Mouse (Mus musculus) gastrocnemius, postnatal 4 days (tissue): ENCODE measurements around the gene Zfp933. TPM values are rescaled to one million over a fixed set of nuclear protein-coding genes. Genes with fewer than 3 reads are reported as not detected.
"Not testable (repeated sequence)": the region's sequence is repeated elsewhere in the genome, so short reads cannot be mapped to it uniquely, and the experiment has no call there.

Experiments used
- DNase-seq, 2 experiments: peaks; one replicate each; pipeline ENCODE4 v3.0.0; 2021 to 2022; ENCODE audit warnings: low spot score in 2 of 2, mixed read lengths in 2 of 2
- long read RNA-seq, 2 experiments: library from polyadenylated mRNA; stranded (forward); transcript quantifications; one replicate each; pipeline ENCODE4 v2.0.0; 2021
- total RNA-seq, 2 experiments: library from RNA; stranded (reverse); gene quantifications; 2 replicates each; pipeline ENCODE4 v1.2.3; 2021

The Zfp933 gene
- total RNA-seq: 1 to 10 TPM; 9.0 to 9.7 TPM
- long read RNA-seq, experiment 1, full-length matches to known transcripts: 2 of 3 reads
- long read RNA-seq, experiment 1, partial matches to known transcripts: 0 of 3 reads
- long read RNA-seq, experiment 1, other reads (novel, unspliced or antisense): 1 of 3 reads
- long read RNA-seq, experiment 2: 0 reads

GRCm38 (mm10) chr4:147847614-147848583 lies at the start of gene Zfp933:
Gene Zfp933, minus strand, starts transcription at chr4:147848366.
- DNase-seq: peak in 1 of 2 experiments; percentile 41

GRCm38 (mm10) chr4:147897348-147897747 lies 49.2 kb upstream of the Zfp933 start:
- DNase-seq: no peak

GRCm38 (mm10) chr4:147896411-147896810 lies 48.2 kb upstream of the Zfp933 start:
- no peak for DNase-seq

DNA sequence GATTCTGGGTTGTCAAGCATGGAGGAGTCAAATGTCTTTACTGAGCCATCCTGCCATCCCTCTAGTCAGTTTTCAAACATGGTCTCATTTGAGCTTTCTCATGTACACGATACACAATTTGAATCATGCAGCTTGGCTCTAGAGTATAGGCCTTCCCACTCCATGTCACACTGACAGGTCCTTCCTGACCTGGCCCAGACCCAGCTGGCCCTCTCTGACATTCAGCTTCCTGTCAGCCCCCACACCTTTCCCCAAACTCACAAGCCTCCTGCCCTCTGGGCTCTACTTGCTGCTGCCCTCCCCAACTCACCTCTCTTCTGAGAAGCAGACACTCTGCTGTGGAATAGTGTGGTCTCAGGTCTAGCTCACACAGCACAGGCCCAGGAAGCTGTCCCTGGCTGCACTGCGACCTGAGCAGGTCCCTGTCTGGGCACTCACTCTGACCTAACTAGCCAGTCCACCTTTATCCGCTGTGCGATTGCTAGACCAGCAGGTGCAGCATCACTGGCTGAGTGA lies 47.7 kb upstream of the Zfp933 start:
- DNase-seq: no peak

- DNase-seq: no peak
Measured at GRCm38 (mm10) chr4:147890341-147890740, 42.2 kb upstream of the Zfp933 start.

DNA sequence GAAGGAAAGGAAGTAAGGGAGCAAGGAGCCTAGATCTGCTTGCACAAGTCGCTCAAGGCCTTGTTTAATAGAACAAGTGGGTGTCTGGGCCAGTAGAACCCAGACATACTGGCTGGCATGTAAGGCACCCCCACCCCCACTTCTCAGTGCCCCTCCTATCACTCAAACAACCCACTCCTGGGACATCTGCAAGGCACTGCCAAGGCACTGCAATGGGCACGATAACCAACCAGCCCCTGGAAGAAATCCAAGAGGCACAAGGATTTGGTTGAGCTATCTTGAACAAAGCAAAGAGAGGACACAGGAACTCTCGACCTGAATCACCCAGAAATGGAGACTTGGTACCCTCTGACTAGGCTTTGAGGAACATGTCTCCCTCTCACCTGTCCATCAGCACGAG lies 40.1 kb upstream of the Zfp933 start:
- DNase-seq: no peak

- no peak for DNase-seq
Measured at GRCm38 (mm10) chr4:147887277-147887676, 39.1 kb upstream of the Zfp933 start.

- DNase-seq: no peak
Measured at GRCm38 (mm10) chr4:147886158-147886557, 38.0 kb upstream of the Zfp933 start.

DNA sequence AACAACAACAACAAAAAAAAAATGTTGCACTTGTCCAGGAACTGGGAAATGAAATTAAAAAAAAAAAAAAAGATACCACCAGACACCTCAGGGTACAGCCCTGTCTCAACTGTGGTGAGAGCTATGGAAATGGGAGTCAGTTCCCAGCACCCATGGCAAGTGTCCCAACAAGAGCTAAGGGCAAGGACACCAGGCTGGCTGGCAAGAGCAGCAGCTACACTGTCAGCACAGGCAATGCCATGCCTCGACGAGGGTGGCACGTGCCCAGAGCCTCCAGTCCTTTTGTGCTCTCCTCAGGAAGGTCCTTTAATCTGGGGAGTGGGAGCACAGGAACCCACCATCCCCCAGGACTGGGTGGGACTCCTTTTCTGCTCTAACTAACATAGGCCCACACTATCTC lies 36.0 kb upstream of the Zfp933 start:
- no peak for DNase-seq

DNA sequence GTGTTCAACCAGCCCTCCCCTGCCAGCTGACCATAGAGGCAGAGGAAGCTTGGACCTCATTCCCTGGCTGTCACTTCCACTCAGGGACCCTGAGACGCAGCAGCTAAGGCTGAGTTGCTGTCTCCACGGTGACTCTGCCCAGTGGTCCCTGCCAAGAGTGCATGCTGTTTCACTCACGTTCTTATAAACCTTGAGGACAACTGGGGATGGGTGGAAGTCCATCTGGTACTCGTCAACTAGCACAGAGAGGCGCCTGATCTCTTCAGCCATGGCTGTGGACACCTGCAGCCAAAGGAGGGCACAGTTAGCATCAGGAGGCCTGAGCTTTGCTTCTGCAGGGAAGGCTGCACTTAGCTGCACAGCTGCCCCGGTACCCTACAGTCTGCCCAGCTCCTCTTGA lies 34.9 kb upstream of the Zfp933 start:
- no peak for DNase-seq

GRCm38 (mm10) chr4:147881792-147882191 lies 33.6 kb upstream of the Zfp933 start:
- DNase-seq: no peak

GRCm38 (mm10) chr4:147879865-147880264 lies 31.7 kb upstream of the Zfp933 start:
- no peak for DNase-seq

DNA sequence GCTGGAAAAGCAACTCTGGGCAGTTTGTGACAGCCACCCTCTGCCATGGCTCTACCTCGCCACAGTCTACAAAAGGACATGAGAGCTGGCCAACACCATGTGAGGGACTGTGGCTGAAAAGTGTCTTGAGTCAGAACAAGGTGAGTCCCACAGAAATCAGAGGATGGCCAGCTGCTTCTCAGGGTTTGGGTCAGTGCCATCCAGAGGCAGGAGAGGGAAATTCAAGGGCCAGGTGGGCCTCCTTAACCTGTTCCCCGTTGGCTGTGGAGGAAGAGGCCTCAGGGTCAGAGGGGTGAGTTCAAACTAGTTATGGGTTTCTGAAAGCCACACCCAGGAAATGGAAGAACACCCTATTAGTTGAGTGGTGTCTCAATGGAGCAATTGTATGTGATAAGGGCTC lies 31.3 kb upstream of the Zfp933 start:
- no peak for DNase-seq

DNA sequence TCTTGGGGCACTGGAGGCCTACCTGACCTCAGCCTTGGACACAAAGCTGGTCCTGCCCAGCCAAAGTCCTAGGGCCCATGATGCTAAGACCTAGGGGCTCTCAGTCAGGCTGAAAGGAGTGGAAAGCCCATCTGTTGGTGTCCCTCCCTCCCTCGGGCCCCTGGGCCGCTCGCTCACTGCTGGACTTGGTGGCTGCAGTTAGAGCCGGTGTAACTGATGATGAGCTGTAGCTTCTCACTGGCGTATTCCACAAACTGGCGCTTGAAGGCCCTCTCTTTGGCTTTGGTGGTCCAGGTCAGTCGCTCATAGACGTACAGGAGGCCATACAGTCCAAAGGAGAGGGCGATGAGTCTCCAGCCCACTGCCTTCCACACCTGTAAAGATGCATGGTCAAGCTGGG lies 30.4 kb upstream of the Zfp933 start:
- no peak for DNase-seq

DNA sequence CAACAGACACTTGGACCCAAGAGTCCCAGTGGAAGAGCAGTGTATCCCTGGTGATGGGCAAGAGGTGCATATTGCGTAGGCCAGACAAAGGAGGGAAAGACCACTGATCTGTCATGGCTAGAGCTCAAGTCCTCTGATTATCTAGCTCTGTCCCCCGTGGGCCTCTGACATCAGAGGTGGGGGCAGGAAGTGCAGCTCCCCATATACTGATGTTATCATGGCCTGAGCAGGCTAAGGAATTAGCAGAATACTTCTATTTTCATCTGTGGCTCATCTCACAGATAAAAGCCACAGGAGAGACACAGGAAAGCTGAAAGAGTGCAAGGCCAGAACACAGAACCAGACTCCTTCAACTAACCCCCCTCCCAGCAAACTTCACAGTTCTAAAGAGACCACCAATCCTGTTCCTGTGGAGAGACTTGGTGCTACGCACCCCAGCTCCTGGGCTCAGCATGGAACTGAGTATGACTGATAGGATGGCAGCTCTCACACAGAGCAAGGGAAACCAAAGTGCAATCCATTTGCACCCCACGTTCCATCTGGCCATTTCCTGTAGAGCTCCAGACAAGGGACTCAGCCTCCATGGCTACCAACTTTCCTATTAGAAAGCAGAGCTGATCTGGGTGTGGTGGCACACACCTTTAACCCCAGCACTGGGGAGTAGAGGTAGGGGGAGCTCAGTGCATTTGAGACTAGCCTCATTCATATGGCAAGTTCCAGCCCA lies 27.8 kb upstream of the Zfp933 start:
- DNase-seq: no peak

DNA sequence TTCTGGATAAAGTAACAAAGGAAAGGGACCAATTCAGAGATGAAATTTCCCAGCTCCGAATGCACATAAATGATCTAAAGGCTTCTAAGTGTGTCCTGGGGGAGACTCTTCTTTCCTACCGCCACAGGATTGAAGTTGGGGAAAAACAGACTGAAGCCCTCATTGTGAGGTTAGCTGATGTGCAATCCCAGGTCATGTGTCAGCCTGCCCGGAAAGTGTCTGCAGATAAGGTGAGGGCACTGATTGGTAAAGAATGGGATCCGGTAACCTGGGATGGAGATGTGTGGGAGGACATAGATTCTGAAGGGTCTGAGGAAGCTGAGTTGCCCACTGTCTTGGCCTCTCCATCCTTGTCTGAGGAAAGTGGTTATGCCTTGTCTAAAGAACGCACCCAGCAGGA lies 21.1 kb upstream of the Zfp933 start:
- no peak for DNase-seq

GRCm38 (mm10) chr4:147868450-147869031 lies 20.4 kb upstream of the Zfp933 start, which contains the start of the genes Miip and Fv1:
Gene Miip, minus strand, starts transcription at chr4:147868816.
Gene Fv1, plus strand, starts transcription at chr4:147868979.
- DNase-seq: peak; percentile 84 to 92

DNA sequence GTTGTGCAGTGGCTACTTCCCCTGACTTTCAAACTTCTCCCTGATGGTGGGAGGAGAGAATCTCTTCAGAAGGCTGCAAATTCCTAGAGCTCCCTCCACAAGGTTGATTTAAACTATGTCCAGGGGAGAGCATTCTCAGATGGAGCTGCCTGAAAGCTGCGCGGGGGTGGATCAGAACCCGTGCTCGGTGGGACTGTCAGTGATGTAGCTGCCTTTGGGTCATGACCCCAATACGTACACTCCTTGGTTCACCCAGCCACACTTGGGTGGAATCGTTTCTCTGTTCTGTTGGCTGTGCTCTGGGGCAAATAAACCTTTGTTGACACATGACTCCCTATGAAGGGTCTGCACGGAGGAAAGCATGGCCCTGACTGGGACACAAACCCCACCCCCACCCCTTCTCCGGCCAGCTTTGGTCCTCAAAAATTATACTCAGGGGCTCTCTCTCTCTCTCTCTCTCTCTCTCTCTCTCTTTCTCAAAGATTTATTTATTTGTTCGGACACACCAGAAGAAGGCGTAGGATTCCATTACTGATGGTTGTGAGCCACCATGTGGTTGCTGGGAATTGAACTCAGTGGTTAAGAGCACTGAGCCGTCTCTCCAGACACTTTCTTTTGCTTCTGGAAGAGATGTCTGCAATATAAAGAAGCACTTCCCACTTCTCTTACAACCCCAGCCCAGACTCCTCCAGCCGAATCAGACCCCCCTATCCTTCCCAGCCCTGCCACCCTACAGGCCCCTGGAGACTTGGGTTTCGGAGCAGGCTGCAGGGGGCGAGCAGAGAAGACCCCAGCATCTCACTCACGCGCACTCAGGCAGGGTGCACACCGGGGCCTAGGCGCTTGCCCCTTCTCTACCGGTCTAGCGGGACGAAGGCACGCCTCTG lies 19.6 kb upstream of the Zfp933 start:
- DNase-seq: no peak

- not testable (repeated sequence) for DNase-seq
Measured at GRCm38 (mm10) chr4:147866793-147867192, 18.6 kb upstream of the Zfp933 start.

GRCm38 (mm10) chr4:147866056-147866455 lies 17.9 kb upstream of the Zfp933 start:
- no peak for DNase-seq
